Mouse (Mus musculus): Measurements from ENCODE around the gene Nrxn3.

DNA sequence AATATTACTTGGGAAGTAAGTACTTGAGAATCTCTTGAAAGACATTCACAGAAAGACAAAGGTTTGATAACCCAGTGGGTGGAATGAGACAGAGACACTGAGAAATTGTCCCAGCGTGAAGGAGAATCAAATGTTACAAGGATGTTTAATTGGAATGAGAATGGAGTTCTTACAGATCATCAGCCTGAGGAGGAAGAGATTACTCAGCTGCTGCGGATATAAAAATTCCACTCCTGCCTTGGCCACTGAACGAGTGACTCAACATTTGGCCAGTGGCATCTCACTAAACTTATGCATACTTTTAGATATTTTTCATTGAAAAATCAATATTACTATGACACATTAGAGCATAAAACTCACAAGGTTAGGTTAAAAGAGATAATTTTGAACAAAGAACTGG is 1166.0 kb downstream of the Nrxn3 start:
- TF ChIP-seq CTCF (IDR thresholded peaks at IDR 0.05; ENCODE audit: low read depth) (no peak), EP300 (IDR thresholded peaks at IDR 0.05; ENCODE audit: low read depth) (no peak)

Data from liver, postnatal 0 days (tissue).